Mouse (Mus musculus): ENCODE results near the gene Qars.

The Qars gene

DNA sequence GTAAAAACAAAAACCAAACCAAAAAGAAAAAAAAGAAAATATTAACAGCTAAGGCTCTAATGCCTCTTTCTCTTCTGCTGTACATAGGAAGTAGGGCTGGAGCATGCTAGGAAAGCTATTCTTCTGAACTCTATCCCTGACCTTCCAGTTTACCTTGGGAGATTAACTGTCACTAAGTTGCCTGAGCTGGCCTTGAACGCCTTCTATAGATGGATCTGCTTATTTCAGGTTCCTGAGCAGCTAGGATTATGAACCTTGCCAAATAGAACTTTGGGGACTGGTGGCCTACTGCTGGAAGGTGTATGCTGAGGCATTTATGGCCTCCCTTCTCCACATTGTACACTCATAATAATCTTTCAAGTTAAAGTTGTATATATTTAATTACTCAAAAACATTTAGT is 23.4 kb downstream of the Qars start:
- DNase-seq (ENCODE audit: low read depth, low spot score): no peak

DNA sequence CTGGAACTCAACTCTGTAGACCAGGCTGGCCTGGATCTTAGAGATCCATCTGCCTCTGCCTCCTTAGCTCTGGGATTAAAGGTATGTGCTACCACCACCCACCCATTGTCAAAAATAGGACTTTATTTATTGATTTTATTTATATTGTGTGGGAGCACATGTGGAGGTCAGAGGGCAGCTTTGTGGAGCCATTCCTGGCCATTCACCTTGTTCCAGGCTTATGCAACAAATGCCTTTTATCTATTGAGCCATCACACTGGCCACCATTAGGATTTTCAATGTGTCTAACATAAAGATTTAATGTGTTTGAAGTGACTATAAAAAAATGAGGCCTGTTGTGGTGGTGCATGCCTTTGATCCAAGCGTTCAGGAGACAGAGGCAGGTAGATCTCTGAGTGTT is 24.0 kb downstream of the Qars start:
- DNase-seq (ENCODE audit: low read depth, low spot score): no peak

DNA sequence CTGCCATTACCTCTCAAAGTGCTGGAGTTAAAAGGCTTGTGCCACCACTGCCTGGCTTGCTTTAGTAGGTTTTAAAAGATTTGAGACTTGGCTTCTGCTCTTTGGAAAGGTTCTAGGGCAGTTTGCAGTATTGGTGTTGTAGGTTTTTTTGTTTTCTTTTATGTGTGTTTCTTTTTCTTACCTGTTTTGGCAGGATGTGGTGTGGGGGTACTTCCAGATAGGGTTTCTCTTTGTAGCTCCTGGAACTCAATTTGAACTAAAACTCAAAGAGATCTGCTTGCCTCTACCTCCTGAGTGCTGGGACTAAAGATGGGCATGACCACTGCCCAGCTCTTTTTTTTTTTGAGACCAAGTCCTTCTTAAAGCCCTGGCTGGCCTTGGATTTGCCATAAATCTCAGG is 33.3 kb downstream of the Qars start:
- no peak for DNase-seq (ENCODE audit: low read depth, low spot score)

DNA sequence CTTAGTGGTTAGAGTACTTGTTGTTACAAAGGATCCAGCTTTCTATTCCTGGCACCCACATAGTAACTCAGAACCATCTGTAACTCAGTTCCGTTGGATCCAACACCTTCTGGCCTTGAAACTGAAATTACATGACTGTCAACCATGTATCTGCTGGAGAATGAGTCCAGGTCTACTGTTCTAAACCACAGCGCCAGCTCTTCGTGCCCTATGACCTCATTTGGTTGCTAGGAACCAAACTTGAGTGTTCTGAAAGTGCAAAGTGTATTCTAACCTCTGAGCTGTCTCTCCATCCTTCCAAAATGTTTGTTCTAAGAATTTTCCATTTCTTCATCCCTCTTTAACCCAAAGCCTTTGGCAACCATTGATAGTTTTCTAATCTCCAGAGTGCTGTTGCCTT is 38.5 kb downstream of the Qars start:
- DNase-seq (ENCODE audit: low read depth, low spot score): no peak

DNA sequence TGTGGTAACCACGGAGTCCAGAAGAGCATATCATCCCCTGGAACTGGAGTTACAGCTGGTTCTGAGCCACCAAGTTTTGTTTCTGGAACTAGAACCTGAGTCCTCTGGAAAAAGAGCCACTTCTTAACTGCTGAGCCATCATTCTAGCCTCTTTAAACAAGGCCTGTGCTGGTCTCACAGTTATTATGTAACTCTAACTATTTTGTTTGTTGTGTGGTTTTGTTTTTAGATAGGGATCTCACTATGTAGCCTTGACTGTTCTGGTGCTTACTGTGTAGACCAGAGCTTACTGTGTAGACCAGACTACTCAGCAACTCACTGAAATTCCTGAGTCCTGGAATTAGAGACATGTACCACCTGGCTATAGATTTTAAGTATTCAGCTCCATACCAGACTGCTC is 39.4 kb downstream of the Qars start:
- no peak for DNase-seq (ENCODE audit: low read depth, low spot score)

DNA sequence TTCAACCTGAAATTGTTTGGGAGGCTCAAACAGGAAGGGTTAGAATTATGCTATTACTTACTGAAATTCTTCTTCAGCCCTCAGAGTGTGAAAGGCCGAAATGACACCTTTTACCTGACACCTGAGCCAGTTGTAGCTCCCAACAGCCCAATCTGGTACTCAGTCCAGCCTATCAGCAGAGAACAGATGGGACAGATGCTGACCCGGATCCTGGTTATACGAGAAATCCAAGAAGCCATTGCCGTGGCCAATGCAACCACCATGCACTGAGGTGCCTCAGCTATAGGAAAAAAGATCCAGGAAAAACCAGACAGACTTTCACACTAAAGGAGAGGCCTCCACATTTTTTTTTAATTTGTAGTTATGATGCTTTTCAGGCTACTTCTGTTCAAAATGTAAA is 51.7 kb downstream of the Qars start:
- no peak for DNase-seq (ENCODE audit: low read depth, low spot score)

DNA sequence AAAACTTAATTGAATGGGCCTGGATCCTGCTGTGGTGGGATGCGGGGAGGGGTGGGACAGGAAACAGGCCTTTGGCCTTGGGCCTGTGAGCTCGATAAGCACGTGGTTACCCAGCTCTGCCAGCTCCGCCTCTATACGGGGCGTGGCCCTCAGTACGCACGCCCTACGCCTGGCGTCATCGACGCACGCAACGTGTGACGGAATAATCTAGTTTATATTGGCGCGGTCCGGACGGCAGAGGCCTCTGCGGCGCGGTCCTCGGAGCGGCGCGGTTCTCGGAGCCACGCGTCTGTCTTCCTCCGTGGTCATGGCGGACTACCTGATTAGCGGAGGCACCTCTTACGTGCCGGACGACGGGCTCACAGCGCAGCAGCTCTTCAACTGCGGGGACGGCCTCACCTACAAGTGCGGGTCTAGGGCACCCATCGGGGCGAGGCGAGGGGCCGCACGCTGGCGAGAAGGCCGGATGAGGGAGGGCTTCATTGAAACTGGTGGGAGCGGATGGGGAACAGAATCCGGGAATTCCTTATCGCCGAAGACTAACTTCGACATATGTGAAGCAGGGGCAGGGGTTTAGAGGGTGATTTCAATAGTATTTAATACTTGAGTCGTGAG is 52.8 kb downstream of the Qars start, which contains the start of gene Impdh2:
Impdh2 (plus strand) TSS at position 60 of the 615 bp plus-strand sequence.
- DNase-seq (ENCODE audit: low read depth, low spot score): peak; percentile 99

DNA sequence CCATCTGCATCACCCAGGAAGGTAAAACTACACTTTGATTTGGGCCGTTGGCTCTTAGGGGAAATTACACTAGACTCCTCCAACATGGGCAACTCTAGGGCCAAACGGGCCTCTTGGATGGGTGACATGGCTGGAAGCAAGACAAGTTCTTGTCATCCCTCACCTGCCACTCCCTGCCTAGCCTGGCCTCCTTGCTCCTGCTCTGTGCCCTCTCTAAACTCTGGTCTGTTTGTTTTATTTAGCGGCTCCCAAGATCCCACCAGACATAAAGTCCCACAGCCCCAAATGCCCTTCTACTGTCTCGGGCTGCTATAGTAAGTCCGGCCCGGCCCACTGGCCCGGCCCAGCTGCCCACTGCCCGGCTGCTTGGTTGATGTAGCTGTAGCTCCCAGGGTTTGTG is 56.2 kb downstream of the Qars start:
- no peak for DNase-seq (ENCODE audit: low read depth, low spot score)

DNA sequence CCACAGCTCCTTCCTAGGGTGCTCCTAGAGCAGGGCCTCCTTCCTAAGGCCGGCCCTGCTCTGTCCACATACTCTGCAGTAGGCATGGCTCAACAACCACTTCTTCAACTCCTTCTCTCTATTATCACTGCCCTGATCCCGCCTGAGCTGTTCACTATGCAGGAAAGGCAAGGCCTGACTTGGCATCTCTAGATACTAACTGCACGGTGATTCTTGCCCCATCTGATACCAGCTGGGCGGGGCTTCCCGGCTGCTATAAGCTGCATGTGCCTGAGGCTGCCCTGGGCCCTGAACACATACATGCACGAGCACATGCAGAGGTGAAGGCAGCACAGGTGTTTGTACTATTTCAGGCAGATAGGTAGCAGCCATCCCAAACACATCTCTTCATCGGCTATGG is 56.6 kb downstream of the Qars start:
- no peak for DNase-seq (ENCODE audit: low read depth, low spot score)
